ENCODE assay signal across 8 mouse cellular contexts in the genomic region with DNA sequence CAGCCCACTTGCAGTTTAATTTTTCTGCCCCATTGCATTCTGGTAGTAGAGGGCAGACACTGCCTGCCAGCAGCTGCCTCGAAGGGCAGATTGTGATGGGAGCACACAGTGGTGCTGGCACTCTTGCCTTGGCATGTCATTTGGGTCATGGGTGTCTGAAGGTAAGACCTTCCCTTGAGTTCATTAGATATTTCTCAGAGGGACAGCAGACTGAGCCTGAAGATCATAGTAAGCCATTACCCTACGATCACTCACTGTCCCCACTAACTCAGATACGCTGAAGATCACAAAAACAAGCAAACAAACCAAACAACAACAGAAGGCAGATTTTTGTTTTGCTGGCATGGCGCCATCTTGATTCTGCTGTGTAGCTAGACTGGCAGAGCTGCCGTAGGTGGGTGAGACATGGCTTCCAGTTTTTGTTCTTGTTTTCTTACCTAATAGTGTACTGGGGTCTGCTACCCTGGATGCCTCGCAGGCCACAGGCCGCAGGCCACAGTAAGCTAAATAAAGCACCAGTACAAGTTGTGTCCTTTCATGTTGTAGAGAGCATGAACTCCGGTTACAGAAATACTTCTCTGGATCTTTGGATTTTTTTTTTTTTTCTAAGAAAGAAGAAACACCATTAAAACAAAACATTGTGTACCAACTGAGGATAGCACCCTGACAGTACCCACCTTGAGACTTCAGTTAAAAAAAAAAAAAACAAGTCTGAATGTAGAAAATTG.
A peak's percentile ranks its signal among the peaks of the same experiment; 100 is the strongest.
DNase-seq lines count a peak whose midpoint lies in the region; ATAC-seq and TF ChIP-seq lines count a peak whose summit lies in the region.

No protein-coding gene starts in this region.

- peak; percentile 30; the same call in 1 of the 2 replicates for ATAC-seq in hindbrain, embryonic 12.5 days (ENCODE audit: low FRiP score)
- ATAC-seq in liver, embryonic 13.5 days (ENCODE audit: low read depth) = no peak

- H3K4me1 ChIP-seq in spleen, adult 2 months (ENCODE audit: control insufficient read depth, insufficient read depth, insufficient read length) = peaks cover 10% of the 10 kb centered on the region; the same call in 1 of the 2 replicates
- H3K4me1 ChIP-seq in hindbrain, embryonic 12.5 days = peaks cover 22% of the 10 kb centered on the region
- H3K4me1 ChIP-seq in liver, embryonic 13.5 days (replicated peaks) = peaks cover 55% of the 10 kb centered on the region

- TF ChIP-seq POLR2A in spleen, adult 2 months (IDR thresholded peaks at IDR 0.05; ENCODE audit: low read depth, low read length) = no peak

- H3K27me3 ChIP-seq in spleen, adult 2 months (ENCODE audit: control insufficient read depth, insufficient read depth, low read length) = no peaks in the 10 kb centered on the region
- H3K27me3 ChIP-seq in hindbrain, embryonic 12.5 days = peaks cover 10% of the 10 kb centered on the region
- H3K27me3 ChIP-seq in liver, embryonic 13.5 days = no peaks in the 10 kb centered on the region

- peak overlapping the region; percentile 30 for H3K27ac ChIP-seq in spleen, adult 2 months (ENCODE audit: insufficient read depth, low read length)
- H3K27ac ChIP-seq in hindbrain, embryonic 12.5 days = peak overlapping the region; percentile 55; the same call in 1 of the 2 replicates
- peak overlapping the region; percentile 96 for H3K27ac ChIP-seq in liver, embryonic 13.5 days

- WGBS in spleen, adult 2 months = 84% methylated on average over 8 of the region's 8 CpGs
- 86% methylated on average over 8 of the region's 8 CpGs for WGBS in hindbrain, embryonic 12.5 days
- WGBS in liver, embryonic 13.5 days (ENCODE audit: insufficient replicate concordance) = 72% methylated on average over 8 of the region's 8 CpGs

- H3K36me3 ChIP-seq in spleen, adult 2 months (ENCODE audit: control insufficient read depth, insufficient read depth, low read length) = no peaks in the 10 kb centered on the region
- no peaks in the 10 kb centered on the region for H3K36me3 ChIP-seq in hindbrain, embryonic 12.5 days
- no peaks in the 10 kb centered on the region for H3K36me3 ChIP-seq in liver, embryonic 13.5 days

- DNase-seq in cerebellum, adult 18-20 months = peak; percentile 38 to 54
- DNase-seq in cerebellum, adult 9-10 months = no peak
- DNase-seq in spleen, adult 2 months (ENCODE audit: low read depth in 1 of 2, low spot score in 2 of 2) = no peak
- no peak for DNase-seq in spleen, postnatal 36 days (ENCODE audit: low spot score in 2 of 2)
- no peak for DNase-seq in liver, embryonic 13.5 days
- peak; percentile 66 for DNase-seq in testis, postnatal 10 days (ENCODE audit: low spot score)
- no peak for DNase-seq in embryo, embryonic 9.5 days (ENCODE audit: extremely low spot score)

- H3K9ac ChIP-seq in hindbrain, embryonic 12.5 days = no peak overlapping the region
- peak overlapping the region; percentile 55 for H3K9ac ChIP-seq in liver, embryonic 13.5 days

- TF ChIP-seq CTCF in spleen, adult 2 months (IDR thresholded peaks at IDR 0.05; ENCODE audit: extremely low read depth, insufficient read depth, insufficient read length, insufficient replicate concordance) = no peak

- H3K4me3 ChIP-seq in spleen, adult 2 months (ENCODE audit: extremely low read depth, insufficient read depth, insufficient read length) = no peak overlapping the region
- no peak overlapping the region for H3K4me3 ChIP-seq in hindbrain, embryonic 12.5 days
- no peak overlapping the region for H3K4me3 ChIP-seq in liver, embryonic 13.5 days (replicated peaks)

- no peak overlapping the region for H3K4me2 ChIP-seq in hindbrain, embryonic 12.5 days (replicated peaks)
- H3K4me2 ChIP-seq in liver, embryonic 13.5 days = peak overlapping the region; percentile 31; the same call in 1 of the 2 replicates

- H3K9me3 ChIP-seq in hindbrain, embryonic 12.5 days (replicated peaks) = no peaks in the 10 kb centered on the region
- no peaks in the 10 kb centered on the region for H3K9me3 ChIP-seq in liver, embryonic 13.5 days (replicated peaks)

Comparison
In these comparisons a context has a peak if more than half of its experiments do, and no peak if none do; other contexts are left out.
1. DNase-seq: peak in cerebellum, adult 18-20 months (2 of 2) and testis, postnatal 10 days (single experiment); none in cerebellum, adult 9-10 months (single experiment), spleen, adult 2 months (0 of 2), spleen, postnatal 36 days (0 of 2), liver, embryonic 13.5 days (single experiment) and embryo, embryonic 9.5 days (single experiment).
2. H3K27ac ChIP-seq: peak in every context shown above with its lines; median percentile 96 in liver, embryonic 13.5 days; 55 in hindbrain, embryonic 12.5 days; 30 in spleen, adult 2 months.